Mouse (Mus musculus) olfactory bulb, adult 2 months (tissue): Measurements from ENCODE around the gene Myo3b.

Experiments used
- CTCF ChIP-seq: fragments of 200-500 bp; IDR thresholded peaks from 2 replicates; pipeline ENCODE4 v1.5.1; 2012; ENCODE audit warnings: low read depth, mild to moderate bottlenecking, low read length, moderate library complexity; ENCODE audit not compliant: insufficient read depth
- POLR2A ChIP-seq: fragments of 200-500 bp; IDR thresholded peaks from 2 replicates; pipeline ENCODE4 v1.6.1; 2012; ENCODE audit warnings: mild to moderate bottlenecking, low read depth, low read length, moderate library complexity; ENCODE audit not compliant: insufficient read depth

DNA sequence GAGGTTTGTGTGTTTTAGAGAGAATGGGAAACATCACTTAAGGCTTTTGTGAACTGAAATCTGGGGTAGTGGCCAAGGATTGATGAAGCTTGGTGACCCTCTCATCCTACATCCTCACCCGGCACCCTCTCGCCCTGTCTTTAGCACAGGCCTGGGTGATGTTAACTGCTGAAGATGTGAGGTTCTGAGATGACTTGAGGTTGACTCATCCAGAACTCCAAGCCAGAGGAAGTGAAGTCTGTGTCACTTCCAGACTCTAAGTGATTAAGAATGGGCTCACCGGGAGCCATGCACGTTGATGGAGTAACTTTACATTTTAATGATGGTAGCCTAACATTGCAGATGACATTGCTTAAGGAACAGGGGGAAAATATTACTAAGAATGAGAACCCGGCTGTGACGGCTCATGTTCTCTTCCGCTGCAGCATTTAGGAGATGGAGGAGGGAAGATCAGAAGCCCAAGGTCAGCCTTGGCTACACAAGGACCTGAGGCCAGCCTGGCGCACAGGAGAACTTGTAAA lies 143.3 kb downstream of the Myo3b start:
- no peak for TF ChIP-seq CTCF
- TF ChIP-seq POLR2A = no peak
